Mouse (Mus musculus): ENCODE measurements around the gene Nisch. TPM values are rescaled to one million over a fixed set of nuclear protein-coding genes. Genes with fewer than 3 reads are reported as not detected.

Gene Nisch
- polyA plus RNA-seq, 1 experiment: 292 TPM

DNA sequence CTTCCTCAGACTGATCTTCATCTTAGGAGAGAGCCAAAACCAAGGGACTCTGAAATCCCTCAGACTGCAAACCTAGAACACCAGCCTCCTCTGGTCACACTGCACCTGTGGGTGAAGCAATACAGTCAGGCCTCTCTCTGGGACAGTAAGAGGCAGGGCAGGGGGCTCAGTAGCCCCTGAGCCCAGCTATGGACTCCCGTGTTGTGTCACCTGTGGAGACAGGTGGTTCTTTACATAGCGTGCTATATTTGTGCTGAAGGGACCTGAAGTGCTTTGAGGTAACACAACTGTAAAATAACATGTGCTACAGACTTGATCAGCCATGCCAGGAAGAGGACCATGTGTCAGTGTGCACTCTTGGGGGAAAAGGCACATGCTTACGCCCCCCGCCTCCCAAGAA is 21.2 kb downstream of the Nisch start:
- H3K27ac ChIP-seq (ENCODE audit: insufficient read depth, low read length): 0 out of 2 replicates have a peak overlapping the region, but pooled peaks have one; percentile 74
- no peak overlapping the region for H3K4me3 ChIP-seq (replicated peaks; ENCODE audit: insufficient read depth, low read depth, low read length)
- TF ChIP-seq CTCF (IDR thresholded peaks at IDR 0.05; ENCODE audit: borderline replicate concordance, insufficient read depth, low read depth, low read length): no peak
- no peak for TF ChIP-seq POLR2A (IDR thresholded peaks at IDR 0.05; ENCODE audit: borderline replicate concordance, insufficient read depth, low read length)
- H3K4me1 ChIP-seq (ENCODE audit: control insufficient read depth, insufficient read depth, low read length): peaks cover 45% of the 10 kb centered on the region
- no peaks in the 10 kb centered on the region for H3K27me3 ChIP-seq (ENCODE audit: control insufficient read depth, insufficient read depth, low read length)
- DNase-seq: no peak
- WGBS: 83% methylated on average over 4 of the region's 4 CpGs

DNA sequence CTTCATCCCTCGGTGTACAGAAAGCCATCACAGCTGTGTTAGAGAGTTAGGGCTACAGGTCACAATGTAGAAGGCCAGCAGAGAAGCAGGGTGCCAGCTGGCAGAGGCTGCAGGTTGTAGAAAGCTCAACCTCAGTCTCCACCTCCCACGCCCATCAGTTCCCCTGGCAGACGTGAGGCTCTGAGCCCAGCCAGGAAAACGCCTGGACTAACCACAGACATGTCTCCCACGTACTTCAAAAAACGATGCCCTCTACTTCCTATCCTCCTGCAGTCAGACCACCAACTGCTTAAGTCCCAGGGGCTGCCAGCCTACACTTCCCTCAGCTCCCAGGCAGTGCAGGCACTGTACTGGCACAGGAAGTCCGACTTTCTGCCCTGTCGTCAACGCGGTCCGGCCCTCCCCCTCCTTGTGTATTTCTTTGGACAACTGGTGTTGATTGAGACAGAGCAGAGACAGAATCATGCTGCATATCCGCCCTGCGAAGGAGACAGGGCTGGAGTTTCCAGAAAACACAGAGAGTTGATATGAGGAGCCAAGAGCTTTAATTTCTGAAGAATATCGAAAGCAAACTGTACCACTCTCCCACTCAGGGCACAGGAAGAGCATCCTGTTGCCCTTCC is 21.7 kb downstream of the Nisch start:
- H3K27ac ChIP-seq (ENCODE audit: insufficient read depth, low read length): peak overlapping the region; percentile 74
- WGBS: 10% methylated on average over 14 of the region's 14 CpGs
- no peak overlapping the region for H3K4me3 ChIP-seq (replicated peaks; ENCODE audit: insufficient read depth, low read depth, low read length)
- peaks cover 45% of the 10 kb centered on the region for H3K4me1 ChIP-seq (ENCODE audit: control insufficient read depth, insufficient read depth, low read length)
- H3K27me3 ChIP-seq (ENCODE audit: control insufficient read depth, insufficient read depth, low read length): no peaks in the 10 kb centered on the region
- DNase-seq: peak; percentile 69 to 81
- TF ChIP-seq POLR2A (IDR thresholded peaks at IDR 0.05; ENCODE audit: borderline replicate concordance, insufficient read depth, low read length) (no peak), CTCF (IDR thresholded peaks at IDR 0.05; ENCODE audit: borderline replicate concordance, insufficient read depth, low read depth, low read length) (no peak)

DNA sequence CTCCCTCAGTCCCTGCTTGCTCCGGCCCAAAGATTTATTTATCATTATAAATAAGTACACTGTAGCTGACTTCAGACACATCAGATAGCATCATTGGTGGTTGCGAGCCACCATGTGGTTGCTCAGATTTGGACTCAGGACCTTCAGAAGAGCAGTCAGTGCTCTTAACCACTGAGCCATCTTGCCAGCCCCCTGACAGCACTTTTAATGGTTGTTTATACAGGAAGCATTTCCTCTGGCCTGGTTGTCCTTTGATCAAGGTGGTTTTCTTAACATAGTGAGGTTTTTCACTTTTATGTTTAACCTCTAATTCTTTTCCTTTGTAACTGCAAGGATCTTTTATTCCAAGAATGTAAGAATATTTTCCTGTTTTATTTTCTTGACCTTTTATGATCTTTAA is 22.3 kb downstream of the Nisch start:
- WGBS: 76% methylated on average over 2 of the region's 2 CpGs
- no peak for DNase-seq
- H3K4me1 ChIP-seq (ENCODE audit: control insufficient read depth, insufficient read depth, low read length): peaks cover 45% of the 10 kb centered on the region
- H3K4me3 ChIP-seq (replicated peaks; ENCODE audit: insufficient read depth, low read depth, low read length): no peak overlapping the region
- TF ChIP-seq CTCF (IDR thresholded peaks at IDR 0.05; ENCODE audit: borderline replicate concordance, insufficient read depth, low read depth, low read length) (no peak), POLR2A (IDR thresholded peaks at IDR 0.05; ENCODE audit: borderline replicate concordance, insufficient read depth, low read length) (no peak)
- H3K27ac ChIP-seq (ENCODE audit: insufficient read depth, low read length): no peak overlapping the region
- H3K27me3 ChIP-seq (ENCODE audit: control insufficient read depth, insufficient read depth, low read length): no peaks in the 10 kb centered on the region

DNA sequence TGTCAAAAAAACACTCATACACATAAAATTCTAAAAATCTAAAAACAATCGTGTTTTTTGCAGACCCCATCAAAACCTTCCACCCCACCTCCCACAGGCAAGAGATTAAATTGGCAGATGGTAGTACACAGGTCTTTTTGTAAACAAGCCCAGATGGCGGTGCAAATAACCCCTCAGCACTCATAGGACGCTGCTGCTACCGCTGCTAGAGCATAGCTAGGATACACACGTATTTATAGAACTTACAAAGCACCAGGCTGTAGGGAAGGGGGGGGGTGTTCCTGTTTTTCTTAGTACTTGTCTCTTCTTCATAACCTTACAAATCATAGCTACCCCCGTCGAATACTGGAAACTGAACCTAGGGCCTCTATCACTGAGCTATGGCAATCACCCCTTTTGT is 23.0 kb downstream of the Nisch start:
- Histone ChIP-seq H3K27me3 (ENCODE audit: control insufficient read depth, insufficient read depth, low read length) (no peaks in the 10 kb centered on the region), H3K27ac (ENCODE audit: insufficient read depth, low read length) (0 out of 2 replicates have a peak overlapping the region, but pooled peaks have one; percentile 4), H3K4me3 (replicated peaks; ENCODE audit: insufficient read depth, low read depth, low read length) (no peak overlapping the region), H3K4me1 (ENCODE audit: control insufficient read depth, insufficient read depth, low read length) (peaks cover 42% of the 10 kb centered on the region)
- 19% methylated on average over 7 of the region's 7 CpGs for WGBS
- TF ChIP-seq CTCF (IDR thresholded peaks at IDR 0.05; ENCODE audit: borderline replicate concordance, insufficient read depth, low read depth, low read length): no peak
- no peak for TF ChIP-seq POLR2A (IDR thresholded peaks at IDR 0.05; ENCODE audit: borderline replicate concordance, insufficient read depth, low read length)
- DNase-seq: peak in 1 of 2 experiments; percentile 57

- no peak for TF ChIP-seq CTCF (IDR thresholded peaks at IDR 0.05; ENCODE audit: borderline replicate concordance, insufficient read depth, low read depth, low read length)
- TF ChIP-seq POLR2A (IDR thresholded peaks at IDR 0.05; ENCODE audit: borderline replicate concordance, insufficient read depth, low read length): no peak
- 7% methylated on average over 2 of the region's 2 CpGs for WGBS
- no peak overlapping the region for H3K27ac ChIP-seq (ENCODE audit: insufficient read depth, low read length)
Measured at GRCm38 (mm10) chr14:31191936-31192335, 24.8 kb downstream of the Nisch start.

DNA sequence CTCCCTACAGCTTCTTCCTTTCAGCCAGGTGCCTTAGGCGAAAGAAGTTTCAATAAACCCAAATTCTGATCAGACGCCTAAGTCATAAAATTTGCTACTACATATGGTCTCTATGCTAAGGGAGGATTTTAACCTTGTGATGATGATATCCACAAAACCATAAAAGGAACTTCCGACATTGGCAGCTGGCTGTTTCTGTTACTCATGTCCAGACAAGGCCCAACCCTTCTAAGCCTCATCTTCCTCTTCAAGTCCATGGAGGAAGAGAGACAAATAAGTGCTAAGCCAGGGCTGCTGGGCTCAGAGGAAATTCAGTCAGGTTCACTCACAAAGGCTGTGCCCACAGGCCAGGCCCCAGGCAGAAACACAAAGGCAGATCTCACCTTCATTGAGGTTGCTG is 27.4 kb downstream of the Nisch start:
- H3K4me1 ChIP-seq (ENCODE audit: control insufficient read depth, insufficient read depth, low read length): peaks cover 30% of the 10 kb centered on the region
- TF ChIP-seq POLR2A (IDR thresholded peaks at IDR 0.05; ENCODE audit: borderline replicate concordance, insufficient read depth, low read length) (no peak), CTCF (IDR thresholded peaks at IDR 0.05; ENCODE audit: borderline replicate concordance, insufficient read depth, low read depth, low read length) (no peak)
- H3K27ac ChIP-seq (ENCODE audit: insufficient read depth, low read length): no peak overlapping the region
- WGBS: 95% methylated on average over 3 of the region's 3 CpGs
- DNase-seq: no peak
- no peaks in the 10 kb centered on the region for H3K27me3 ChIP-seq (ENCODE audit: control insufficient read depth, insufficient read depth, low read length)
- no peak overlapping the region for H3K4me3 ChIP-seq (replicated peaks; ENCODE audit: insufficient read depth, low read depth, low read length)

More at GRCm38 (mm10) chr14:31191936-31192335, 24.8 kb downstream of the Nisch start:
- H3K27me3 ChIP-seq (ENCODE audit: control insufficient read depth, insufficient read depth, low read length): no peaks in the 10 kb centered on the region
- peak in 1 of 2 experiments; percentile 50 for DNase-seq
- H3K4me3 ChIP-seq (replicated peaks; ENCODE audit: insufficient read depth, low read depth, low read length): no peak overlapping the region
- H3K4me1 ChIP-seq (ENCODE audit: control insufficient read depth, insufficient read depth, low read length): peaks cover 45% of the 10 kb centered on the region

DNA sequence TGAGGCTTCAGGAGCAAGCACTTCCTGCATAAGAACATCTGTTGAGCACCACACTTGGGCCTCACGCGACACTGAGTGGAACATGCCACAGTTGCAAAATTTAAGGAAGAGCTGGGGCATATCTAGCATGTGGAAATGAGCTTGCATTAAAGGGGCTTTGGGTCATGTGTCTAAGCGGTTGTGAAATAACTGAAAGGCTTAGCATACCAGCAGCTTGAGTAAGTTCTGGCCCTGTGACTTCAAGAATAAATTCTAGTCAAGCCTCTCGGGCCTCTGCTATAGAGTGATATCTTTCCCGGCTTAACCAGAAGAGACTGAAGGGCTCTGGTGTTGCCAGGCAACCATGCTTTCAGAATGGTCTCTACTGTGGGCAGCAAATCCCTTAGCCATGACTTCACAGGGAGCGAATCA is 28.0 kb downstream of the Nisch start:
- peaks cover 26% of the 10 kb centered on the region for H3K4me1 ChIP-seq (ENCODE audit: control insufficient read depth, insufficient read depth, low read length)
- TF ChIP-seq CTCF (IDR thresholded peaks at IDR 0.05; ENCODE audit: borderline replicate concordance, insufficient read depth, low read depth, low read length): no peak
- no peak for TF ChIP-seq POLR2A (IDR thresholded peaks at IDR 0.05; ENCODE audit: borderline replicate concordance, insufficient read depth, low read length)
- H3K4me3 ChIP-seq (replicated peaks; ENCODE audit: insufficient read depth, low read depth, low read length): no peak overlapping the region
- H3K27ac ChIP-seq (ENCODE audit: insufficient read depth, low read length): no peak overlapping the region
- no peaks in the 10 kb centered on the region for H3K27me3 ChIP-seq (ENCODE audit: control insufficient read depth, insufficient read depth, low read length)
- DNase-seq: no peak
- WGBS: 55% methylated on average over 6 of the region's 6 CpGs

GRCm38 (mm10) chr14:31186656-31187055 is 30.1 kb downstream of the Nisch start:
- Histone ChIP-seq H3K4me1 (ENCODE audit: control insufficient read depth, insufficient read depth, low read length) (peaks cover 12% of the 10 kb centered on the region), H3K27ac (ENCODE audit: insufficient read depth, low read length) (no peak overlapping the region), H3K27me3 (ENCODE audit: control insufficient read depth, insufficient read depth, low read length) (no peaks in the 10 kb centered on the region), H3K4me3 (replicated peaks; ENCODE audit: insufficient read depth, low read depth, low read length) (no peak overlapping the region)
- peak in 1 of 2 experiments; percentile 36 for DNase-seq
- WGBS: 27% methylated on average over 4 of the region's 4 CpGs
- TF ChIP-seq POLR2A (IDR thresholded peaks at IDR 0.05; ENCODE audit: borderline replicate concordance, insufficient read depth, low read length) (no peak), CTCF (IDR thresholded peaks at IDR 0.05; ENCODE audit: borderline replicate concordance, insufficient read depth, low read depth, low read length) (no peak)
